Mouse (Mus musculus) embryonic facial prominence, embryonic 12.5 days (tissue): ENCODE measurements around the gene Ubtf. TPM values are rescaled to one million over a fixed set of nuclear protein-coding genes. Genes with fewer than 3 reads are reported as not detected.
A peak's percentile ranks its signal among the peaks of the same experiment; 100 is the strongest.

Experiments used
- ATAC-seq: fragments of 200-750 bp; cut with Nextera tagmentation; 2 replicates; pipeline ENCODE4 v1.8.0; 2017; ENCODE audit not compliant: insufficient number of reproducible peaks, insufficient read depth, low FRiP score, low TSS enrichment
- H3K27ac ChIP-seq: fragments of 300-500 bp; sonication (generic); 2 replicates; pipeline ENCODE4 v1.5.1; 2016; ENCODE audit warnings: mild to moderate bottlenecking
- H3K27me3 ChIP-seq: fragments of 300-500 bp; sonication (generic); 2 replicates; pipeline ENCODE4 v1.6.1; 2016; ENCODE audit warnings: mild to moderate bottlenecking, moderate library complexity
- H3K36me3 ChIP-seq: fragments of 300-500 bp; sonication (generic); 2 replicates; pipeline ENCODE4 v1.6.1; 2016; ENCODE audit warnings: mild to moderate bottlenecking
- H3K4me1 ChIP-seq: fragments of 300-500 bp; sonication (generic); 2 replicates; pipeline ENCODE4 v1.6.1; 2016
- H3K4me2 ChIP-seq: fragments of 300-500 bp; sonication (generic); replicated peaks from 2 replicates; pipeline ENCODE4 v1.6.1; 2016; ENCODE audit warnings: mild to moderate bottlenecking, moderate library complexity
- H3K4me3 ChIP-seq: fragments of 300-500 bp; sonication (generic); 2 replicates; pipeline ENCODE4 v1.5.1; 2016; ENCODE audit warnings: mild to moderate bottlenecking
- H3K9ac ChIP-seq: fragments of 300-500 bp; sonication (generic); 2 replicates; pipeline ENCODE4 v1.6.1; 2016; ENCODE audit warnings: mild to moderate bottlenecking, moderate library complexity
- H3K9me3 ChIP-seq: fragments of 300-500 bp; sonication (generic); 2 replicates; pipeline ENCODE4 v1.6.1; 2016; ENCODE audit warnings: mild to moderate bottlenecking, moderate library complexity
- WGBS: fragments of 180-500 bp; shearing (Covaris S2); methylation state at CpG from one replicate; pipeline ENCODE4 v1.1.7; 2016; 5-methylcytosine and 5-hydroxymethylcytosine counted together
- polyA plus RNA-seq: library from polyadenylated mRNA; unstranded; fragments of >200 nt; fragmentation: Nextera tagmentation; extraction: Ambion mirVana; gene quantifications from 2 replicates; pipeline ENCODE4 v1.2.1, GENCODE M21; 2016

Ubtf gene
- polyA plus RNA-seq, 1 experiment from 2014 or later, result 103 TPM

- no peaks in the 10 kb centered on the region for H3K27me3 ChIP-seq
- H3K27ac ChIP-seq, result peak overlapping the region; percentile 99
- H3K4me3 ChIP-seq, result peak overlapping the region; percentile 91
- peak overlapping the region; percentile 69 for H3K9ac ChIP-seq
- WGBS, result 26% methylated on average over 27 of the region's 27 CpGs
- no peaks in the 10 kb centered on the region for H3K9me3 ChIP-seq
- H3K4me1 ChIP-seq, result peaks cover 24% of the 10 kb centered on the region
- peak; percentile 23 for ATAC-seq
- H3K4me2 ChIP-seq, result peak overlapping the region; percentile 86
- peaks cover 19% of the 10 kb centered on the region for H3K36me3 ChIP-seq
Measured at GRCm38 (mm10) chr11:102297577-102298556, 21.7 kb downstream of the Ubtf start.

- peak within 1 kb of the TSS; percentile 90 for H3K9ac ChIP-seq
- ATAC-seq, result peak; percentile 92
- peak within 1 kb of the TSS; percentile 99 for H3K27ac ChIP-seq
- no peaks in the 10 kb centered on the region for H3K9me3 ChIP-seq
- no peaks in the 10 kb centered on the region for H3K27me3 ChIP-seq
- under 1% methylated on average over 80 of the region's 125 CpGs for WGBS
- H3K4me1 ChIP-seq, result peaks cover 24% of the 10 kb centered on the region
- H3K36me3 ChIP-seq, result peaks cover 30% of the 10 kb centered on the region
- H3K4me2 ChIP-seq, result peak within 1 kb of the TSS; percentile 86
- peak within 1 kb of the TSS; percentile 91 for H3K4me3 ChIP-seq
Measured at GRCm38 (mm10) chr11:102296491-102297472, 22.8 kb downstream of the Ubtf start, which contains the start of gene Atxn7l3. TSS of gene Atxn7l3 (minus strand) at chr11:102296631.

- Histone ChIP-seq H3K4me3 (peak overlapping the region; percentile 91), H3K27ac (peak overlapping the region; percentile 99), H3K9me3 (no peaks in the 10 kb centered on the region), H3K36me3 (peaks cover 39% of the 10 kb centered on the region), H3K4me1 (peaks cover 24% of the 10 kb centered on the region), H3K27me3 (no peaks in the 10 kb centered on the region), H3K9ac (peak overlapping the region; percentile 90), H3K4me2 (peak overlapping the region; percentile 86)
- WGBS, result 1% methylated on average over 72 of the region's 73 CpGs
- ATAC-seq, result peak; percentile 42; the same call in 1 of the 2 replicates
Measured at GRCm38 (mm10) chr11:102295598-102296471, 23.7 kb downstream of the Ubtf start.

GRCm38 (mm10) chr11:102294887-102295597 is 24.5 kb downstream of the Ubtf start:
- 75% methylated on average over 12 of the region's 12 CpGs for WGBS
- peak overlapping the region; percentile 99 for H3K27ac ChIP-seq
- peaks cover 24% of the 10 kb centered on the region for H3K4me1 ChIP-seq
- peak overlapping the region; percentile 86 for H3K4me2 ChIP-seq
- no peaks in the 10 kb centered on the region for H3K27me3 ChIP-seq
- ATAC-seq, result no peak
- peak overlapping the region; percentile 91 for H3K4me3 ChIP-seq
- H3K36me3 ChIP-seq, result peaks cover 47% of the 10 kb centered on the region
- H3K9ac ChIP-seq, result peak overlapping the region; percentile 90
- no peaks in the 10 kb centered on the region for H3K9me3 ChIP-seq

GRCm38 (mm10) chr11:102294416-102294815 is 25.1 kb downstream of the Ubtf start:
- 75% methylated on average over 5 of the region's 5 CpGs for WGBS
- peaks cover 24% of the 10 kb centered on the region for H3K4me1 ChIP-seq
- peak overlapping the region; percentile 86 for H3K4me2 ChIP-seq
- peak overlapping the region; percentile 90; the same call in 1 of the 2 replicates for H3K9ac ChIP-seq
- no peaks in the 10 kb centered on the region for H3K27me3 ChIP-seq
- H3K9me3 ChIP-seq, result no peaks in the 10 kb centered on the region
- no peak for ATAC-seq
- H3K4me3 ChIP-seq, result peak overlapping the region; percentile 91; the same call in 1 of the 2 replicates
- peak overlapping the region; percentile 99; the same call in 1 of the 2 replicates for H3K27ac ChIP-seq
- H3K36me3 ChIP-seq, result peaks cover 53% of the 10 kb centered on the region

GRCm38 (mm10) chr11:102293971-102294370 is 25.6 kb downstream of the Ubtf start:
- no peak for ATAC-seq
- Histone ChIP-seq H3K36me3 (peaks cover 58% of the 10 kb centered on the region), H3K9ac (0 out of 2 replicates have a peak overlapping the region, but pooled peaks have one; percentile 90), H3K4me3 (no peak overlapping the region), H3K4me1 (peaks cover 24% of the 10 kb centered on the region), H3K27me3 (no peaks in the 10 kb centered on the region), H3K9me3 (no peaks in the 10 kb centered on the region), H3K4me2 (peak overlapping the region; percentile 86; the same call in 1 of the 2 replicates), H3K27ac (no peak overlapping the region)
- 95% methylated on average over 13 of the region's 13 CpGs for whole genome bisulfite sequencing

GRCm38 (mm10) chr11:102291051-102291535 is 28.4 kb downstream of the Ubtf start:
- H3K4me1 ChIP-seq, result peaks cover 24% of the 10 kb centered on the region
- no peaks in the 10 kb centered on the region for H3K27me3 ChIP-seq
- no peak overlapping the region for H3K4me3 ChIP-seq
- no peaks in the 10 kb centered on the region for H3K9me3 ChIP-seq
- no peak overlapping the region for H3K4me2 ChIP-seq
- no peak overlapping the region for H3K27ac ChIP-seq
- no peak overlapping the region for H3K9ac ChIP-seq
- ATAC-seq, result no peak
- H3K36me3 ChIP-seq, result peaks cover 77% of the 10 kb centered on the region
- WGBS, result 83% methylated on average over 11 of the region's 11 CpGs

GRCm38 (mm10) chr11:102290141-102290540 is 29.4 kb downstream of the Ubtf start:
- Histone ChIP-seq H3K27ac (no peak overlapping the region), H3K4me1 (peaks cover 27% of the 10 kb centered on the region), H3K4me3 (no peak overlapping the region), H3K4me2 (no peak overlapping the region), H3K9ac (no peak overlapping the region), H3K9me3 (no peaks in the 10 kb centered on the region), H3K36me3 (peaks cover 77% of the 10 kb centered on the region), H3K27me3 (no peaks in the 10 kb centered on the region)
- 84% methylated on average over 4 of the region's 4 CpGs for WGBS
- no peak for ATAC-seq

- Histone ChIP-seq H3K4me3 (no peak overlapping the region), H3K9me3 (no peaks in the 10 kb centered on the region), H3K9ac (no peak overlapping the region), H3K36me3 (peaks cover 75% of the 10 kb centered on the region), H3K4me2 (no peak overlapping the region), H3K4me1 (peaks cover 21% of the 10 kb centered on the region), H3K27ac (peak overlapping the region; percentile 30; the same call in 1 of the 2 replicates), H3K27me3 (no peaks in the 10 kb centered on the region)
- ATAC-seq, result no peak
- WGBS, result 49% methylated on average over 6 of the region's 6 CpGs
Measured at GRCm38 (mm10) chr11:102289511-102290100, 29.9 kb downstream of the Ubtf start.

- ATAC-seq, result no peak
- peaks cover 68% of the 10 kb centered on the region for H3K36me3 ChIP-seq
- no peak overlapping the region for H3K4me3 ChIP-seq
- 61% methylated on average over 2 of the region's 2 CpGs for WGBS
- H3K9me3 ChIP-seq, result no peaks in the 10 kb centered on the region
- H3K27ac ChIP-seq, result no peak overlapping the region
- H3K9ac ChIP-seq, result no peak overlapping the region
- no peak overlapping the region for H3K4me2 ChIP-seq
- no peaks in the 10 kb centered on the region for H3K27me3 ChIP-seq
- H3K4me1 ChIP-seq, result peaks cover 14% of the 10 kb centered on the region
Measured at GRCm38 (mm10) chr11:102288913-102289312, 30.6 kb downstream of the Ubtf start.
